Mouse (Mus musculus) CH12.LX (cell line): Measurements from ENCODE around the gene Map3k11. TPM values are rescaled to one million over a fixed set of nuclear protein-coding genes. Genes with fewer than 3 reads are reported as not detected.

ENCODE experiments used
- DNase-seq: peaks from one replicate; pipeline ENCODE4 v3.0.0-alpha.2; 2013; ENCODE audit errors: extremely low read depth
- H3K27ac ChIP-seq: 2 replicates; pipeline ENCODE4 v1.5.1; 2012; ENCODE audit warnings: low read depth, mild to moderate bottlenecking, control low read depth, moderate library complexity; ENCODE audit not compliant: insufficient read depth
- H3K27me3 ChIP-seq: replicated peaks from 2 replicates; pipeline ENCODE3; 2012; ENCODE audit warnings: inconsistent platforms
- H3K36me3 ChIP-seq, 2 experiments: replicated peaks in 1 of 2; 2 replicates each; pipeline versions ENCODE3 to v1.6.1; 2012; ENCODE audit warnings: inconsistent platforms in 1 of 2, low read length in 1 of 2, mild to moderate bottlenecking in 1 of 2, mixed read lengths in 1 of 2, moderate library complexity in 1 of 2; ENCODE audit not compliant: control insufficient read depth in 1 of 2, insufficient read depth in 1 of 2
- H3K4me1 ChIP-seq, 2 experiments: 2 replicates each; pipeline ENCODE4 v1.6.1; 2012; ENCODE audit warnings: inconsistent platforms in 1 of 2, moderate library complexity in 1 of 2; ENCODE audit not compliant: insufficient read depth in 2 of 2, control insufficient read depth in 1 of 2
- H3K4me2 ChIP-seq: 2 replicates; pipeline ENCODE4 v1.6.1; 2012; ENCODE audit warnings: low read depth, mild to moderate bottlenecking, control low read depth; ENCODE audit not compliant: poor library complexity, insufficient read depth, severe bottlenecking
- H3K4me3 ChIP-seq, 3 experiments: fragments of 150-350 bp in 1 of 3; sonication (generic) in 1 of 3; replicated peaks in 1 of 3; 2 replicates each; pipeline versions ENCODE3 to v1.5.1; 2011 to 2012; ENCODE audit warnings: low read depth in 2 of 3, low read length in 2 of 3, mild to moderate bottlenecking in 2 of 3, moderate library complexity in 2 of 3, control low read depth in 1 of 3, improper control_type of control experiment in 1 of 3, inconsistent platforms in 1 of 3, mixed read lengths in 1 of 3; ENCODE audit not compliant: poor library complexity in 1 of 3
- H3K79me2 ChIP-seq: replicated peaks from 2 replicates; pipeline ENCODE4 v1.6.1; 2012; ENCODE audit warnings: mild to moderate bottlenecking, moderate library complexity; ENCODE audit not compliant: control insufficient read depth, poor library complexity, insufficient read depth, severe bottlenecking; ENCODE audit errors: extremely low read depth
- H3K9ac ChIP-seq: 2 replicates; pipeline ENCODE4 v1.6.1; 2012; ENCODE audit warnings: low read depth, mild to moderate bottlenecking, control low read depth, moderate library complexity; ENCODE audit not compliant: insufficient read depth
- H3K9me3 ChIP-seq: replicated peaks from 2 replicates; pipeline ENCODE3; 2012; ENCODE audit warnings: low read length, inconsistent platforms, mixed read lengths
- CHD1 ChIP-seq: IDR thresholded peaks from 2 replicates; pipeline ENCODE4 v1.6.1; 2012; ENCODE audit warnings: low read depth, low read length, improper control_type of control experiment, inconsistent platforms
- CHD2 ChIP-seq: IDR thresholded peaks from 2 replicates; pipeline ENCODE4 v1.6.1; 2011; ENCODE audit warnings: low read length, improper control_type of control experiment
- CTCF ChIP-seq, 2 experiments: IDR thresholded peaks in 1 of 2; conservative IDR thresholded peaks in 1 of 2; 2 replicates each; pipeline ENCODE4 v1.5.1; 2011 to 2012; ENCODE audit warnings: low read depth in 2 of 2, low read length in 2 of 2, improper control_type of control experiment in 1 of 2, inconsistent platforms in 1 of 2, mild to moderate bottlenecking in 1 of 2, moderate library complexity in 1 of 2
- E2F4 ChIP-seq: IDR thresholded peaks from 2 replicates; pipeline ENCODE4 v1.6.1; 2011; ENCODE audit warnings: low read depth, low read length, improper control_type of control experiment; ENCODE audit not compliant: insufficient replicate concordance
- ELF1 ChIP-seq: IDR thresholded peaks from 2 replicates; pipeline ENCODE4 v1.6.1; 2014; ENCODE audit warnings: low read depth, mild to moderate bottlenecking, inconsistent platforms, low read length, improper control_type of control experiment
- ETS1 ChIP-seq: conservative IDR thresholded peaks from 2 replicates; pipeline ENCODE4 v1.6.1; 2012; ENCODE audit warnings: low read depth, mild to moderate bottlenecking, inconsistent platforms, low read length, improper control_type of control experiment, moderate library complexity
- HCFC1 ChIP-seq: IDR thresholded peaks from 2 replicates; pipeline ENCODE4 v1.6.1; 2012; ENCODE audit warnings: low read depth, mild to moderate bottlenecking, inconsistent platforms, low read length, improper control_type of control experiment
- KAT2A ChIP-seq: IDR thresholded peaks from 2 replicates; pipeline ENCODE4 v1.6.1; 2012; ENCODE audit warnings: low read length, improper control_type of control experiment, inconsistent platforms; ENCODE audit not compliant: insufficient replicate concordance
- MAFK ChIP-seq: IDR thresholded peaks from 2 replicates; pipeline ENCODE4 v1.6.1; 2011; ENCODE audit warnings: low read length, improper control_type of control experiment; ENCODE audit not compliant: insufficient replicate concordance
- MAZ ChIP-seq: IDR thresholded peaks from 2 replicates; pipeline ENCODE4 v1.6.1; 2012; ENCODE audit warnings: low read depth, mild to moderate bottlenecking, inconsistent platforms, low read length, improper control_type of control experiment, moderate library complexity
- MEF2A ChIP-seq: IDR thresholded peaks from 2 replicates; pipeline ENCODE4 v1.6.1; 2014; ENCODE audit warnings: low read depth, mild to moderate bottlenecking, inconsistent platforms, low read length, improper control_type of control experiment, borderline replicate concordance
- MXI1 ChIP-seq: IDR thresholded peaks from 2 replicates; pipeline ENCODE4 v1.6.1; 2011; ENCODE audit warnings: mild to moderate bottlenecking, low read depth, low read length, improper control_type of control experiment
- PAX5 ChIP-seq: IDR thresholded peaks from 2 replicates; pipeline ENCODE4 v1.6.1; 2012; ENCODE audit warnings: low read length, inconsistent platforms, mixed read lengths
- RAD21 ChIP-seq: IDR thresholded peaks from 2 replicates; pipeline ENCODE4 v1.6.1; 2011; ENCODE audit warnings: low read depth, mild to moderate bottlenecking, low read length, improper control_type of control experiment, moderate library complexity
- RCOR1 ChIP-seq: conservative IDR thresholded peaks from 2 replicates; pipeline ENCODE4 v1.6.1; 2012; ENCODE audit warnings: low read depth, mild to moderate bottlenecking, inconsistent platforms, low read length, improper control_type of control experiment
- SIN3A ChIP-seq: IDR thresholded peaks from 2 replicates; pipeline ENCODE4 v1.6.1; 2012; ENCODE audit warnings: low read length, improper control_type of control experiment, inconsistent platforms
- SMC3 ChIP-seq: IDR thresholded peaks from 2 replicates; pipeline ENCODE4 v1.6.1; 2011; ENCODE audit warnings: low read depth, low read length, improper control_type of control experiment
- TBP ChIP-seq: conservative IDR thresholded peaks from 2 replicates; pipeline ENCODE4 v1.6.1; 2011; ENCODE audit warnings: low read depth, low read length, improper control_type of control experiment
- TCF12 ChIP-seq: IDR thresholded peaks from 2 replicates; pipeline ENCODE4 v1.6.1; 2014; ENCODE audit warnings: low read depth, mild to moderate bottlenecking, inconsistent platforms, low read length, improper control_type of control experiment
- USF1 ChIP-seq: IDR thresholded peaks from 2 replicates; pipeline ENCODE4 v1.6.1; 2014; ENCODE audit warnings: low read depth, mild to moderate bottlenecking, inconsistent platforms, low read length, improper control_type of control experiment
- USF2 ChIP-seq: conservative IDR thresholded peaks from 2 replicates; pipeline ENCODE4 v1.6.1; 2011; ENCODE audit warnings: low read depth, low read length, improper control_type of control experiment
- ZKSCAN1 ChIP-seq: IDR thresholded peaks from 2 replicates; pipeline ENCODE4 v1.6.1; 2012; ENCODE audit warnings: low read depth, inconsistent platforms, low read length, improper control_type of control experiment, borderline replicate concordance
- ZNF384 ChIP-seq: IDR thresholded peaks from 2 replicates; pipeline ENCODE4 v1.6.1; 2012; ENCODE audit warnings: low read depth, low read length, improper control_type of control experiment, inconsistent platforms
- dilution Hi-C: fragments of 300-500 bp; cut with MboI; formaldehyde crosslinking; loops from 2 replicates; pipeline ENCODE4 v1.14.3; 2020; ENCODE audit warnings: low sequenced_read_pairs; ENCODE audit not compliant: extremely low pct_unique_long_range_greater_than_20kb, extremely low pct_ligation_motif_present
- in situ Hi-C: fragments of 300-500 bp; cut with MboI; formaldehyde crosslinking; loops from 3 replicates; pipeline ENCODE4 v1.14.3; 2019; ENCODE audit warnings: low sequenced_read_pairs, low pct_ligation_motif_present, low pct_unique_long_range_greater_than_20kb, mixed read lengths
- polyA plus RNA-seq: library from polyadenylated mRNA; unstranded; fragments of >175 nt; gene quantifications from 2 replicates; pipeline ENCODE4 v1.2.1, GENCODE M21; 2012; ENCODE audit warnings: low read depth; ENCODE audit not compliant: insufficient read length
- total RNA-seq, 2 experiments: library from RNA; depleted of rRNA; stranded (reverse); fragments of 300-350 nt in 1 of 2; fragments of >200 nt in 1 of 2; gene quantifications; 2 replicates each; pipeline ENCODE4 v1.2.3; 2012 to 2014

The Map3k11 gene
- total and polyA plus RNA-seq, 3 experiments, result 6.0 to 16.0 (median 13.5) TPM

- peaks cover 73 to 79% of the 10 kb centered on the region in 2 experiments for H3K36me3 ChIP-seq
- H3K4me1 ChIP-seq, result peaks cover 7 to 10% of the 10 kb centered on the region in 2 experiments
- dilution Hi-C loops, result no loop called here
Measured at GRCm38 (mm10) chr19:5684236-5684635, 4.3 kb upstream of the Map3k11 start.

GRCm38 (mm10) chr19:5684985-5685384 is 3.6 kb upstream of the Map3k11 start:
- no peak overlapping the region for H3K9ac ChIP-seq
- peaks cover 7 to 10% of the 10 kb centered on the region in 2 experiments for H3K4me1 ChIP-seq
- H3K27ac ChIP-seq, result no peak overlapping the region
- H3K79me2 ChIP-seq, result peaks cover 13% of the 10 kb centered on the region
- no peak overlapping the region for H3K4me3 ChIP-seq
- TF ChIP-seq KAT2A, result no peak
- no peak for TF ChIP-seq ZNF384
- no peak for TF ChIP-seq ETS1
- no peak for TF ChIP-seq HCFC1
- no peak for TF ChIP-seq CHD1
- TF ChIP-seq MXI1, result no peak
- TF ChIP-seq PAX5, result no peak
- TF ChIP-seq RAD21, result no peak
- TF ChIP-seq ZKSCAN1, result no peak
- TF ChIP-seq SMC3, result no peak
- TF ChIP-seq RCOR1, result no peak
- TF ChIP-seq SIN3A, result no peak
- TF ChIP-seq CHD2, result no peak
- TF ChIP-seq TCF12, result no peak
- no peak for TF ChIP-seq MEF2A
- no peak for TF ChIP-seq MAFK
- TF ChIP-seq, all 38 proteins: peak for 0
- no peak overlapping the region for H3K4me2 ChIP-seq
- H3K9me3 ChIP-seq, result no peaks in the 10 kb centered on the region
- DNase-seq, result no peak
- H3K27me3 ChIP-seq, result no peaks in the 10 kb centered on the region
- dilution Hi-C loops (no loop called here), in situ Hi-C loops (no loop called here)
- H3K36me3 ChIP-seq, result peaks cover 65 to 72% of the 10 kb centered on the region in 2 experiments

More at GRCm38 (mm10) chr19:5684236-5684635, 4.3 kb upstream of the Map3k11 start:
- in situ Hi-C loops, result no loop called here
- Histone ChIP-seq H3K4me3 (no peak overlapping the region), H3K79me2 (peaks cover 12% of the 10 kb centered on the region), H3K9me3 (no peaks in the 10 kb centered on the region)
- TF ChIP-seq TBP (no peak), ELF1 (no peak), MAZ (no peak), SMC3 (no peak), ZNF384 (no peak), CTCF (conservative IDR thresholded peaks at IDR 0.05 in 1 of 2, IDR thresholded peaks at IDR 0.05 in 1 of 2; ENCODE audit: low read depth in 2 of 2, low read length in 2 of 2) (no peak), TCF12 (no peak), SIN3A (no peak), E2F4 (no peak), RCOR1 (no peak), USF2 (no peak), USF1 (no peak), MEF2A (no peak), KAT2A (no peak)
- TF ChIP-seq, all 38 proteins: peak for 0
- DNase-seq, result no peak
- H3K27ac ChIP-seq, result no peak overlapping the region
- H3K4me2 ChIP-seq, result no peak overlapping the region
- no peaks in the 10 kb centered on the region for H3K27me3 ChIP-seq
- no peak overlapping the region for H3K9ac ChIP-seq
